Mouse (Mus musculus) neural tube, embryonic 11.5 days (tissue): Measurements from ENCODE around the gene Emilin3. TPM values are rescaled to one million over a fixed set of nuclear protein-coding genes. Genes with fewer than 3 reads are reported as not detected.
A peak's percentile ranks its signal among the peaks of the same experiment; 100 is the strongest.

Experiments
- ATAC-seq: fragments of 200-750 bp; cut with Nextera tagmentation; 2 replicates; pipeline ENCODE4 v1.8.0; 2017; ENCODE audit warnings: moderate number of reproducible peaks, mild to moderate bottlenecking, moderate TSS enrichment, moderate library complexity; ENCODE audit not compliant: insufficient read depth, low FRiP score, low TSS enrichment
- DNase-seq: peaks from one replicate; pipeline ENCODE4 v3.0.0-alpha.2; 2015; ENCODE audit warnings: low spot score
- H3K27ac ChIP-seq: fragments of 300-500 bp; sonication (generic); 2 replicates; pipeline ENCODE4 v1.5.1; 2014; ENCODE audit warnings: low read depth, mild to moderate bottlenecking, low read length
- H3K27me3 ChIP-seq: fragments of 300-500 bp; sonication (generic); 2 replicates; pipeline ENCODE4 v1.6.1; 2014; ENCODE audit warnings: mild to moderate bottlenecking, low read length, mixed read lengths; ENCODE audit not compliant: control insufficient read depth, insufficient read depth
- H3K36me3 ChIP-seq: fragments of 300-500 bp; sonication (generic); 2 replicates; pipeline ENCODE4 v1.6.1; 2014; ENCODE audit warnings: mild to moderate bottlenecking, low read length, moderate library complexity, mixed read lengths; ENCODE audit not compliant: control insufficient read depth, insufficient read depth
- H3K4me1 ChIP-seq: fragments of 300-500 bp; sonication (generic); 2 replicates; pipeline ENCODE4 v1.6.1; 2014; ENCODE audit warnings: low read length, mixed read lengths; ENCODE audit not compliant: control insufficient read depth, insufficient read depth
- H3K4me2 ChIP-seq: fragments of 300-500 bp; sonication (generic); 2 replicates; pipeline ENCODE4 v1.6.1; 2014; ENCODE audit warnings: low read depth, mild to moderate bottlenecking, moderate library complexity
- H3K4me3 ChIP-seq: fragments of 300-500 bp; sonication (generic); 2 replicates; pipeline ENCODE4 v1.5.1; 2014; ENCODE audit warnings: low read depth, low read length
- H3K9ac ChIP-seq: fragments of 300-500 bp; sonication (generic); 2 replicates; pipeline ENCODE4 v1.6.1; 2014; ENCODE audit warnings: mild to moderate bottlenecking, low read length
- H3K9me3 ChIP-seq: fragments of 300-500 bp; sonication (generic); 2 replicates; pipeline ENCODE4 v1.6.1; 2016; ENCODE audit warnings: low read length; ENCODE audit not compliant: control insufficient read depth
- WGBS: fragments of 180-500 bp; shearing (Covaris S2); extraction: QIAGEN DNeasy Blood & Tissue Kit; methylation state at CpG from one replicate; pipeline ENCODE4 v1.1.7; 2014; 5-methylcytosine and 5-hydroxymethylcytosine counted together
- polyA plus RNA-seq: library from polyadenylated mRNA; unstranded; fragments of >200 nt; fragmentation: Nextera tagmentation; extraction: Ambion mirVana; gene quantifications from 2 replicates; pipeline ENCODE4 v1.2.1, GENCODE M21; 2014

The Emilin3 gene
- polyA plus RNA-seq, 1 experiment from 2014 or later = 0.68 TPM

DNA sequence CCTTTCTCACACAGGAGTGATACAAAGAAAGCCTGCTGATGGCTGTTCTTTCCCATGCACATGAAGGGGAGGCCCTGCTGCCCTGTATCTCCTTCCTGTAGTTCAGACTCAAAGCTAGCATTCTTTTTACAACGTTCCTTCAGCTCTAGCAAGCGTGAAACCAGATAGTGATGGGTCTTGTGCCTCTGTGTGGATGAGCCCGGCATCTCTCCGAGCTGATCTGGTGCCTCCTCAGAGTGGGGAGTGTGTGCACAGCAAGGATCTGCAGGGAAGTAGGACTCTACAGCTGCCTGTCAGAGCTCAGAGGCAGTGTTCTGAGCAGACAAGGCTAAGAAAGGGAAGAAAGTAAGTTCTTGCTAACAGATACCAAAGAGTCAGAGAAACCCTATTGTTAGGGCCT is 39.5 kb upstream of the Emilin3 start:
- no peaks in the 10 kb centered on the region for H3K27me3 ChIP-seq
- 82% methylated on average over 4 of the region's 4 CpGs for WGBS
- no peak overlapping the region for H3K4me3 ChIP-seq
- H3K9ac ChIP-seq = no peak overlapping the region
- DNase-seq (no peak), ATAC-seq (no peak)
- H3K27ac ChIP-seq = no peak overlapping the region
- no peaks in the 10 kb centered on the region for H3K9me3 ChIP-seq
- no peaks in the 10 kb centered on the region for H3K4me1 ChIP-seq
- no peak overlapping the region for H3K4me2 ChIP-seq
- peaks cover 13% of the 10 kb centered on the region for H3K36me3 ChIP-seq

DNA sequence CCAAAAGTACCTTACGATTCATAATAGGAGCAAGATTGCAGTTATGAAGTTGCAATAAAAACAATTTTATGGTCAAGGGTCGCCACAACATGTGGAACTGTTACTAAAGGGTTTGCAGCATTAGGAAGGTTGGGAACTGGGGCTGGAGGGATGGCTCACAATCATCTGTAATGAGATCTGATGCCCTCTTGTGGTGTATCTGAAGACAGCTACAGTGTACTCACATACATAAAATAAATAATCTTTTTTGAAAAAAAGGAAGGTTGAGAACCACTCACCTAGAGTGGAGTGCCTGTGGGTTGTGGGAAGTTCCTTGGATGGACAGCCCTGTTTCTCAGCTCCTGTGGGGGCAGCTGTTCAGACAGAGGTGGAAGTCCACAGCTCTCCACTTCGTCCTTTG is 30.3 kb upstream of the Emilin3 start:
- DNase-seq = no peak
- Histone ChIP-seq H3K27me3 (no peaks in the 10 kb centered on the region), H3K36me3 (no peaks in the 10 kb centered on the region), H3K4me1 (no peaks in the 10 kb centered on the region), H3K4me2 (no peak overlapping the region), H3K9ac (no peak overlapping the region), H3K9me3 (no peaks in the 10 kb centered on the region), H3K27ac (no peak overlapping the region), H3K4me3 (no peak overlapping the region)
- 63% methylated on average over 3 of the region's 3 CpGs for WGBS
- ATAC-seq = no peak

DNA sequence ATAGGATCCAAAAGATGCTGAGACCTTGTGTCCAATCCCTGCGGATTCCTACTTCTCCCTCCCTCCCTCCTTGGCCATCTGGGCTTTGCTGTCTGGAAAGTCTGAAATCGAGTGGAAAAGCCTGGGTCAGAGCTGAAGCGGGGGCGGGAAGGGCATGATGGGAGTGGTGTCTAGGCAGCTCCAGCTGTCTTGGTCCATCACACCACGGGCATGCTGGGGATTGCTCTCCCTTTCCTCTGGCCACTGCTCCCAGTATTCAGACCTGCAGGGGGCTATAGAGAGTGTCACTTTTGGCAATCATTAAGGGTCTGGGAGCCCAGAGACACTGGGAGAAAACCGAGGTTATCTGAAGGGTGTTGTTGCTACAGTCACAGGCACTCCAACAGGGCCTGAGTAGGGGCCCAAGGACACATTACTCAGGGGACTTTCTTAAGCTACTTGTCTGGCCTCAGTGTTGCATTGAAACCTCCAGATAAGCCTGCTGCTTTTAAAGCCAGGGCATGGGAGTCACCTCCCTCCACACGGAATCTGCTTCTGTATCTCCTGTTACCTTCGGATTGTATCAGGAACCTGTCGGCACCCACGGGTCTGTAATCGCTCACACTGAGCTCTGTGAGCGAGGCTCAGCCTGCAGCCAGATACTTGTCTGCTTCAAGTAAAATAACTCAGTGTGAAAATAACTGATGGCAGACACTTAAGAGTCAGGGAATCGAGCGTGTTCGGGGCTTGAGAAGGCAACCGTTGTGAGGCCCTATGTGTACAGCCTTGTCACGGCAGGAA is 29.0 kb upstream of the Emilin3 start:
- Histone ChIP-seq H3K4me1 (no peaks in the 10 kb centered on the region), H3K4me2 (no peak overlapping the region), H3K4me3 (no peak overlapping the region), H3K9me3 (no peaks in the 10 kb centered on the region), H3K9ac (no peak overlapping the region), H3K27ac (no peak overlapping the region), H3K27me3 (no peaks in the 10 kb centered on the region), H3K36me3 (no peaks in the 10 kb centered on the region)
- DNase-seq (peak; percentile 36), ATAC-seq (no peak)
- 74% methylated on average over 17 of the region's 17 CpGs for WGBS

DNA sequence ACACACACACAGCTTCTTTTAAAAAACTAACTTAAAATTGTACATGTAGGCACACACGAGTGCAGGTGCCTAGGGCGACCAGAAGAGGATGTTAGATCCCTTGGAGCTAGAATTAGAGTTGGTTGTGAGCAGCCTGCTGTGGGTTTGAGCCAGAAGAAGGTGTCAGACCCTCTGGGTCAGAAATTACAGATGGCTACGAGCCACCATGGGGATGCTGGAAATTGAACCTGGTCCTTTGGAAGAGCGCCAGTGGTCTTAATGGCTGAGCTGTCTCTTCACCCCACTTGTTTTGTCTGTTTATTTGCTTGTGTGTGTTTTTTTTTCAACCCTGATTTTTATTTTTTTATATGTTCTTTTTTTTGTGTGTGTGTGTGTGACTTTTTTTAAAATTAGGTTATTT is 22.3 kb upstream of the Emilin3 start:
- H3K4me2 ChIP-seq = no peak overlapping the region
- no peaks in the 10 kb centered on the region for H3K9me3 ChIP-seq
- DNase-seq (no peak), ATAC-seq (no peak)
- WGBS = 84% methylated on average over 4 of the region's 4 CpGs
- H3K36me3 ChIP-seq = no peaks in the 10 kb centered on the region
- H3K27ac ChIP-seq = no peak overlapping the region
- no peak overlapping the region for H3K4me3 ChIP-seq
- no peak overlapping the region for H3K9ac ChIP-seq
- no peaks in the 10 kb centered on the region for H3K4me1 ChIP-seq
- H3K27me3 ChIP-seq = no peaks in the 10 kb centered on the region

DNA sequence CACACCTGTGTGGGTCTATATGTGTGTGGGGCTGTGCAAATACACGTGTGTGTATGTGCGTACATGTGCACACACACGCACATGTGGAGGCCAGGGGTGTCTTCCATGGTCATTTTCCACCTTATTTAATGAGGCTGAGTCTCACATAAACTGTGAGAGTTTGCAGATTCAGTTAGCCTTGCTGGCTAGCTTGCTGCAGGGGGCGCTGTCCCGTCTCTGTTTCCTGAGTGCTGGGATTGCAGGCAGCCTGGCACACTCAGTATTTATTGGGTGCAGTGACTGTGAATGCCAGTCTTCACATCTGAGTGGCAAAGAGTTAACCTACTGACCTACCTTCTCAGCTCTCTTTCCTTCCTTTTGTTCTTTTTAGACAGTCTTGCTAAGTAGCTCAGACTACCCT is 21.8 kb upstream of the Emilin3 start:
- Histone ChIP-seq H3K4me2 (no peak overlapping the region), H3K36me3 (no peaks in the 10 kb centered on the region), H3K4me3 (no peak overlapping the region), H3K9ac (no peak overlapping the region), H3K4me1 (no peaks in the 10 kb centered on the region), H3K27me3 (no peaks in the 10 kb centered on the region), H3K9me3 (no peaks in the 10 kb centered on the region), H3K27ac (no peak overlapping the region)
- ATAC-seq (no peak), DNase-seq (no peak)
- 66% methylated on average over 5 of the region's 5 CpGs for whole genome bisulfite sequencing

- ATAC-seq (no peak), DNase-seq (no peak)
- no peak overlapping the region for H3K4me2 ChIP-seq
- no peak overlapping the region for H3K9ac ChIP-seq
- H3K4me1 ChIP-seq = no peaks in the 10 kb centered on the region
- H3K9me3 ChIP-seq = no peaks in the 10 kb centered on the region
- H3K36me3 ChIP-seq = no peaks in the 10 kb centered on the region
- no peak overlapping the region for H3K4me3 ChIP-seq
- no peak overlapping the region for H3K27ac ChIP-seq
- no peaks in the 10 kb centered on the region for H3K27me3 ChIP-seq
- 75% methylated on average over 3 of the region's 3 CpGs for WGBS
Observed at GRCm38 (mm10) chr2:160932981-160933380, 20.9 kb upstream of the Emilin3 start.

DNA sequence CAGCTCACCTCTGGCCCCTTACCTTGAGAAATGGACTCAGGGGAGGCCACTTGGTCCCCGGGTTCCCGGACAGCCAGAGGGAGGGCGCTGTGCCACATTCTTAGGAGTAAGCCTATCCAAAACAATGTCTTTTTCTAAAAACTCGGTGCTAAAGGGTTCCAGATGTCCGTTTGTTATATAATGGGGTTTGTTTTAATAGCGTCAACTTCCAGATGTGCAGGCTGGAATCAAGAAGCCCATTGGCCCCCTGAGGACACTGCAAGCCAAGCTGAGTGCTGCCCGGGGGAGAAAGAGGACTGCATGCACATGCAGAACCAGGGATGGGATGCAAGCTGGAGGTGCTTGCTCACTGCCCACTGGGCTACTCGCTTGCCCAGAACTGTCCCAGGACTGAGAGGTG is 20.2 kb upstream of the Emilin3 start:
- no peaks in the 10 kb centered on the region for H3K36me3 ChIP-seq
- H3K4me2 ChIP-seq = no peak overlapping the region
- no peak overlapping the region for H3K9ac ChIP-seq
- no peak overlapping the region for H3K27ac ChIP-seq
- no peaks in the 10 kb centered on the region for H3K9me3 ChIP-seq
- H3K4me1 ChIP-seq = no peaks in the 10 kb centered on the region
- H3K27me3 ChIP-seq = no peaks in the 10 kb centered on the region
- WGBS = 59% methylated on average over 8 of the region's 8 CpGs
- ATAC-seq = no peak
- DNase-seq = no peak
- H3K4me3 ChIP-seq = no peak overlapping the region

GRCm38 (mm10) chr2:160931378-160931777 is 19.2 kb upstream of the Emilin3 start:
- H3K9me3 ChIP-seq = no peaks in the 10 kb centered on the region
- H3K36me3 ChIP-seq = no peaks in the 10 kb centered on the region
- no peak overlapping the region for H3K9ac ChIP-seq
- WGBS = 89% methylated on average over 5 of the region's 5 CpGs
- no peak overlapping the region for H3K4me3 ChIP-seq
- ATAC-seq (no peak), DNase-seq (no peak)
- no peak overlapping the region for H3K4me2 ChIP-seq
- H3K27ac ChIP-seq = no peak overlapping the region
- H3K27me3 ChIP-seq = no peaks in the 10 kb centered on the region
- H3K4me1 ChIP-seq = no peaks in the 10 kb centered on the region

- no peak for DNase-seq
Observed at GRCm38 (mm10) chr2:160925203-160925602, 13.1 kb upstream of the Emilin3 start.

More at GRCm38 (mm10) chr2:160925203-160925602, 13.1 kb upstream of the Emilin3 start:
- 88% methylated on average over 9 of the region's 9 CpGs for WGBS
- Histone ChIP-seq H3K27me3 (no peaks in the 10 kb centered on the region), H3K9ac (no peak overlapping the region), H3K4me3 (no peak overlapping the region), H3K36me3 (no peaks in the 10 kb centered on the region), H3K27ac (no peak overlapping the region), H3K4me2 (no peak overlapping the region), H3K9me3 (no peaks in the 10 kb centered on the region), H3K4me1 (no peaks in the 10 kb centered on the region)
- no peak for ATAC-seq
